Mouse (Mus musculus) lung, postnatal 0 days (tissue): ENCODE measurements around the gene C130050O18Rik.

Source experiments
- CTCF ChIP-seq: IDR thresholded peaks from 2 replicates; pipeline ENCODE4 v1.5.1; 2016; ENCODE audit warnings: antibody characterized with exemption, mild to moderate bottlenecking
- EP300 ChIP-seq: IDR thresholded peaks from 2 replicates; pipeline ENCODE4 v1.6.1; 2016; ENCODE audit warnings: antibody characterized with exemption, mild to moderate bottlenecking, control low read depth

DNA sequence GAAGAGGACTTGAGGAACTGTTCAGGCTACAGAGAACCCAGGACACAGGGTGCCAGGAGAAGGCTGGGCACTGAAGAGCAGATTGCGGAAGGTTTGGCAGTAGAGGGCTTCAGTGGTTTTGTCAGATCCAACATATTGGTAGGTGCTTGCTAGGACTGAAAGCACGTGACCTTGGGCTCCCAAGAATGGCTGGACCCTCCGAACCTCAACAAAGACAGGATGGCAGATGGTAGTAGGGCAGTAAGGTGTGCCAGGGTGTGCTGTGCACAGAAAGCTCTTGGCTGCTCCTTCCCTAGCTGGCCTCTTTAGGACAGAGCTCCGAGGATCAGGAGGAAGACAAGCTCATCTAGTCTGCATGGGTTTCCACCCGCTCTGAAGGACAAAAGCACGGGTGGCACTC lies 6.0 kb downstream of the C130050O18Rik start:
- TF ChIP-seq CTCF, result no peak
- no peak for TF ChIP-seq EP300
